Mouse (Mus musculus): ENCODE results near the gene Nacad.

Gene Nacad

GRCm38 (mm10) chr11:6604604-6604936, 1.3 kb downstream of the Nacad start:
- in situ Hi-C loops (cut with MboI, MseI), result no loop called here

GRCm38 (mm10) chr11:6603887-6604603, 1.8 kb downstream of the Nacad start:
- in situ Hi-C loops (cut with MboI, MseI), result no loop called here

- in situ Hi-C loops (cut with MboI, MseI), result no loop called here
Observed at GRCm38 (mm10) chr11:6603224-6603623, 2.6 kb downstream of the Nacad start.

GRCm38 (mm10) chr11:6602662-6603061, 3.2 kb downstream of the Nacad start:
- in situ Hi-C loops (cut with MboI, MseI), result no loop called here

- in situ Hi-C loops (cut with MboI, MseI), result no loop called here
Observed at GRCm38 (mm10) chr11:6601649-6602480, 4.0 kb downstream of the Nacad start.

GRCm38 (mm10) chr11:6600284-6600944, 5.4 kb downstream of the Nacad start:
- in situ Hi-C loops (cut with MboI, MseI), result no loop called here

- in situ Hi-C loops (cut with MboI, MseI), result no loop called here
Observed at GRCm38 (mm10) chr11:6599831-6600230, 6.0 kb downstream of the Nacad start.

GRCm38 (mm10) chr11:6599011-6599681, 6.7 kb downstream of the Nacad start:
- in situ Hi-C loops (cut with MboI, MseI), result no loop called here

GRCm38 (mm10) chr11:6598191-6598889, 7.5 kb downstream of the Nacad start:
- in situ Hi-C loops (cut with MboI, MseI), result no loop called here

- in situ Hi-C loops (cut with MboI, MseI), result no loop called here
Observed at GRCm38 (mm10) chr11:6597523-6597922, 8.3 kb downstream of the Nacad start.

GRCm38 (mm10) chr11:6596616-6597015, 9.2 kb downstream of the Nacad start:
- in situ Hi-C loops (cut with MboI, MseI), result no loop called here

GRCm38 (mm10) chr11:6596205-6596604, 9.6 kb downstream of the Nacad start:
- in situ Hi-C loops (cut with MboI, MseI), result no loop called here

GRCm38 (mm10) chr11:6595339-6595738, 10.5 kb downstream of the Nacad start:
- in situ Hi-C loops (cut with MboI, MseI), result no loop called here

GRCm38 (mm10) chr11:6594845-6595244, 11.0 kb downstream of the Nacad start:
- in situ Hi-C loops (cut with MboI, MseI), result no loop called here

- in situ Hi-C loops (cut with MboI, MseI), result no loop called here
Observed at GRCm38 (mm10) chr11:6593406-6593805, 12.4 kb downstream of the Nacad start.

- in situ Hi-C loops (cut with MboI, MseI), result no loop called here
Observed at GRCm38 (mm10) chr11:6590933-6591675, 14.7 kb downstream of the Nacad start.

- in situ Hi-C loops (cut with MboI, MseI), result no loop called here
Observed at GRCm38 (mm10) chr11:6589838-6590237, 16.0 kb downstream of the Nacad start.

GRCm38 (mm10) chr11:6588295-6588694, 17.6 kb downstream of the Nacad start:
- in situ Hi-C loops (cut with MboI, MseI), result no loop called here

GRCm38 (mm10) chr11:6587249-6587940, 18.5 kb downstream of the Nacad start:
- in situ Hi-C loops (cut with MboI, MseI), result no loop called here

GRCm38 (mm10) chr11:6586660-6587059, 19.2 kb downstream of the Nacad start:
- in situ Hi-C loops (cut with MboI, MseI), result no loop called here

All from T-helper 17 cell (primary cell).